Mouse (Mus musculus) heart, postnatal 0 days (tissue): Measurements from ENCODE around the gene Gcgr. TPM values are rescaled to one million over a fixed set of nuclear protein-coding genes. Genes with fewer than 3 reads are reported as not detected.
"Not testable (repeated sequence)": the region's sequence is repeated elsewhere in the genome, so short reads cannot be mapped to it uniquely, and the experiment has no call there.

Experiments used
- ATAC-seq: fragments of 200-750 bp; cut with Nextera tagmentation; 2 replicates; pipeline ENCODE4 v1.8.0; 2017; ENCODE audit warnings: low read depth, moderate number of reproducible peaks, moderate library complexity; ENCODE audit not compliant: insufficient read depth
- DNase-seq: peaks from one replicate; pipeline ENCODE4 v3.0.0-alpha.2; 2016; ENCODE audit warnings: low spot score
- H3K27ac ChIP-seq: fragments of 300-500 bp; sonication (generic); 2 replicates; pipeline ENCODE4 v1.5.1; 2014; ENCODE audit warnings: low read depth, mild to moderate bottlenecking
- H3K27me3 ChIP-seq: fragments of 300-500 bp; sonication (generic); 2 replicates; pipeline ENCODE4 v1.6.1; 2014; ENCODE audit warnings: low read length, mixed read lengths; ENCODE audit not compliant: control insufficient read depth, insufficient read depth
- H3K36me3 ChIP-seq: fragments of 300-500 bp; sonication (generic); replicated peaks from 2 replicates; pipeline ENCODE4 v1.6.1; 2014; ENCODE audit warnings: low read length, mixed read lengths; ENCODE audit not compliant: control insufficient read depth, insufficient read depth
- H3K4me1 ChIP-seq: fragments of 300-500 bp; sonication (generic); 2 replicates; pipeline ENCODE4 v1.6.1; 2014; ENCODE audit warnings: antibody characterized with exemption; ENCODE audit not compliant: control insufficient read depth, insufficient read depth
- H3K4me2 ChIP-seq: fragments of 300-500 bp; sonication (generic); 2 replicates; pipeline ENCODE4 v1.6.1; 2014; ENCODE audit warnings: low read depth, mild to moderate bottlenecking, low read length, moderate library complexity
- H3K4me3 ChIP-seq: fragments of 300-500 bp; sonication (generic); 2 replicates; pipeline ENCODE4 v1.5.1; 2014; ENCODE audit warnings: low read depth, low read length
- H3K9ac ChIP-seq: fragments of 300-500 bp; sonication (generic); replicated peaks from 2 replicates; pipeline ENCODE4 v1.6.1; 2014; ENCODE audit warnings: low read depth, low read length, mixed read lengths
- H3K9me3 ChIP-seq: fragments of 300-500 bp; sonication (generic); replicated peaks from 2 replicates; pipeline ENCODE4 v1.6.1; 2016; ENCODE audit warnings: low read length; ENCODE audit not compliant: control insufficient read depth
- CTCF ChIP-seq: IDR thresholded peaks from 2 replicates; pipeline ENCODE4 v1.5.1; 2016; ENCODE audit warnings: antibody characterized with exemption, control low read depth, low read depth
- EP300 ChIP-seq: IDR thresholded peaks from 2 replicates; pipeline ENCODE4 v1.6.1; 2016; ENCODE audit warnings: antibody characterized with exemption, low read depth
- WGBS: fragments of 180-500 bp; shearing (Covaris S2); extraction: QIAGEN DNeasy Blood & Tissue Kit; methylation state at CpG from one replicate; pipeline ENCODE4 v1.1.7; 2014; 5-methylcytosine and 5-hydroxymethylcytosine counted together
- polyA plus RNA-seq: library from polyadenylated mRNA; unstranded; fragments of >200 nt; fragmentation: Nextera tagmentation; extraction: Ambion mirVana; gene quantifications from 2 replicates; pipeline ENCODE4 v1.2.1, GENCODE M21; 2015
- total RNA-seq: library from RNA; depleted of rRNA; stranded (reverse); fragments of >200 nt; gene quantifications from 2 replicates; pipeline ENCODE4 v1.2.3, GENCODE M21; 2014; ENCODE audit warnings: low replicate concordance

Gene Gcgr
- total and polyA plus RNA-seq, 2 experiments from 2014 or later, result 0.23 to 0.81 TPM

GRCm38 (mm10) chr11:120580871-120581331 is 50.4 kb downstream of the Gcgr start:
- no peaks in the 10 kb centered on the region for H3K27me3 ChIP-seq
- peaks cover 22% of the 10 kb centered on the region for H3K4me1 ChIP-seq
- peak overlapping the region; percentile 88 for H3K9ac ChIP-seq
- ATAC-seq (peak; percentile 61), DNase-seq (no peak)
- peak overlapping the region; percentile 91 for H3K27ac ChIP-seq
- WGBS, result under 1% methylated on average over 27 of the region's 44 CpGs
- TF ChIP-seq EP300, result no peak
- no peak for TF ChIP-seq CTCF
- peaks cover 41% of the 10 kb centered on the region for H3K36me3 ChIP-seq
- H3K4me3 ChIP-seq, result peak overlapping the region; percentile 69
- H3K4me2 ChIP-seq, result peak overlapping the region; percentile 90
- no peaks in the 10 kb centered on the region for H3K9me3 ChIP-seq

- Histone ChIP-seq H3K9me3 (no peaks in the 10 kb centered on the region), H3K4me1 (peaks cover 22% of the 10 kb centered on the region), H3K9ac (peak within 1 kb of the TSS; percentile 88), H3K27me3 (no peaks in the 10 kb centered on the region), H3K36me3 (peaks cover 47% of the 10 kb centered on the region), H3K4me3 (peak within 1 kb of the TSS; percentile 69), H3K4me2 (peak within 1 kb of the TSS; percentile 90), H3K27ac (peak within 1 kb of the TSS; percentile 91)
- TF ChIP-seq EP300 (no peak), CTCF (peak; percentile 38)
- DNase-seq (peak; percentile 79), ATAC-seq (peak; percentile 77)
- WGBS, result 5% methylated on average over 67 of the region's 75 CpGs
These were observed 51.2 kb downstream of the Gcgr start, which contains the start of gene Arhgdia for GRCm38 (mm10) chr11:120581490-120582267. Gene Arhgdia, minus strand, starts transcription at chr11:120581624.

DNA sequence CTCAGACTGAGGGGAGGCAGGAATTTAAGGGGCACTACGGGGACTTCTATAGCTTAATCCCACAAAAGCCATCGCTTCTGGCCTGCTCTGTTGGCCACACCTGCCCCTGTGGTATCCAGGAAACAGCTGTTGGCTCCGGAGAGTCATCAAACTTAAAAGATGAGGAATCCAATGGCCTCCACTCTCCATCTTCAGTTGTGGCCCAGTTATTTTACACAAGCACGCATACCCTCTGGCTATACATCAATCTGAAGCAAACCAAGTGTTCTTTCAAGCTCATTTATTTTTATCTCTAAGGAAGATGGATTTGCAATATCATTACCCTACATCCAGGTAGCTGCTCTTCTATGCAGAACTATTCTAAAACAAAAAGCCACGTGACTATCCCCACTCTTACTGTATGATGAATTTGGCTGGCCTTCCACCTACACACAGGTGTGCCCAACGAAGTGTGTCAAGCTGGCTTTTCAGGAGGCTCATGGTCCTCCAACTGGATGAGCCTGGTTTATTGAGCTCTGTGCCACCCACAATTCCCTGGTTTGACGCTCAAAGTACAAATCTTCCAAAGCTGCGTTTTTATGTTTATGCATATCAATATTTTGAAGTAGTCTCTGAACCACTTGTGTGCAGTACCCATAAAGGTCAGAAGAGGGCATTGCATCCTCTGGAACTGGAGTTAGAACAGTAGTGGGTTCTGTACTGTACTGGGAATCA is 51.9 kb downstream of the Gcgr start:
- Histone ChIP-seq H3K4me1 (peaks cover 22% of the 10 kb centered on the region), H3K4me3 (peak overlapping the region; percentile 69), H3K36me3 (peaks cover 51% of the 10 kb centered on the region), H3K4me2 (peak overlapping the region; percentile 90), H3K27me3 (no peaks in the 10 kb centered on the region), H3K27ac (peak overlapping the region; percentile 91), H3K9ac (0 out of 2 replicates have a peak overlapping the region, but pooled peaks have one; percentile 88), H3K9me3 (no peaks in the 10 kb centered on the region)
- TF ChIP-seq EP300 (no peak), CTCF (peak; percentile 42)
- DNase-seq (no peak), ATAC-seq (no peak)
- WGBS, result 80% methylated on average over 8 of the region's 8 CpGs

DNA sequence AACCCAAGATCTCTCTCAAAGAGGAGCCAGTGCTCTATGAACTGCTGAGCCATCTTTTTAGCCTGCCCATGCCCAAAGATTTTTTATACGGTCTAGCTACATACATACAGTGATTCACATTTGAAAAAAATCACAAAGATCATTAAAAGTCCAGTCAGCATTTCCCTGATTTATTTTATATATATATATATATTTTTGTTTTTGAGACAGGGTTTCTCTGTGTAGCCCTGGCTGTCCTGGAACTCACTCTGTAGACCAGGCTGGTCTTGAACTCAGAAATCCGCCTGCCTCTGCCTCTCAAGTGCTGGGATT is 52.4 kb downstream of the Gcgr start:
- 93% methylated on average over 2 of the region's 2 CpGs for WGBS
- not testable (repeated sequence) for H3K9me3 ChIP-seq, H3K4me2 ChIP-seq, ATAC-seq, H3K9ac ChIP-seq, H3K4me3 ChIP-seq, DNase-seq, H3K27ac ChIP-seq, H3K27me3 ChIP-seq
- Histone ChIP-seq H3K36me3 (peaks cover 51% of the 10 kb centered on the region), H3K4me1 (peaks cover 22% of the 10 kb centered on the region)

DNA sequence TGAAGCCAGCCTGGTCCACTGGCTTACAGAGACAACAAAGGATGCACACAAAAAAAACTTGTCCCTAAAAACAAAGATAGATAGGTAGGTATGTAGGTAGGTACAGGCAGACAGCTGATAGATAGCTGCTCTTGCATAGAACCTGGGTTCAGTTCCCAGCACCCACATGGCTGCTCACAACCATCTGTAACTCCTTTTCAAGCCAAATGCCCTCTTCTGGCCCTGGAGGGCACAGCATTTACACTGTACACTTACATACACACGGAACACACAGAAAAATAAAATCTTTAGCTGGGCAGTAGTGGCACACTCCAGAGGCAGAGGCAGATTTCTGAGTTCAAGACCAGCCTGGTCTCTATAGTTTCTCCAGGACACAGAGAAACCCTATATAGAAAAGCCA is 53.4 kb downstream of the Gcgr start:
- ATAC-seq, result no peak
- peaks cover 51% of the 10 kb centered on the region for H3K36me3 ChIP-seq

More for the DNA sequence above, 53.4 kb downstream of the Gcgr start:
- Histone ChIP-seq H3K27ac (no peak overlapping the region), H3K4me2 (no peak overlapping the region), H3K9me3 (no peaks in the 10 kb centered on the region), H3K4me1 (peaks cover 22% of the 10 kb centered on the region), H3K27me3 (no peaks in the 10 kb centered on the region), H3K4me3 (no peak overlapping the region), H3K9ac (no peak overlapping the region)
- no peak for DNase-seq
- TF ChIP-seq CTCF, result no peak
- TF ChIP-seq EP300, result no peak
- 90% methylated on average over 1 of the region's 1 CpGs for WGBS
